Mouse (Mus musculus) limb, embryonic 14.5 days (tissue): ENCODE results near the gene Cbx7. TPM values are rescaled to one million over a fixed set of nuclear protein-coding genes. Genes with fewer than 3 reads are reported as not detected.
"Not testable (repeated sequence)": the region's sequence is repeated elsewhere in the genome, so short reads cannot be mapped to it uniquely, and the experiment has no call there.

Source experiments
- ATAC-seq: fragments of 200-750 bp; cut with Nextera tagmentation; 2 replicates; pipeline ENCODE4 v1.8.0; 2017; ENCODE audit warnings: low read depth, moderate number of reproducible peaks, moderate TSS enrichment; ENCODE audit not compliant: low FRiP score
- DNase-seq: peaks from one replicate; pipeline ENCODE4 v3.0.0-alpha.2; 2015; ENCODE audit warnings: low spot score
- H3K27ac ChIP-seq: fragments of 300-500 bp; sonication (generic); replicated peaks from 2 replicates; pipeline ENCODE4 v1.5.1; 2014; ENCODE audit warnings: low read depth, mild to moderate bottlenecking, low read length, moderate library complexity, mixed read lengths
- H3K27me3 ChIP-seq: fragments of 300-500 bp; sonication (generic); 2 replicates; pipeline ENCODE4 v1.6.1; 2014; ENCODE audit warnings: low read length, mixed read lengths; ENCODE audit not compliant: control insufficient read depth, insufficient read depth
- H3K36me3 ChIP-seq: fragments of 300-500 bp; sonication (generic); 2 replicates; pipeline ENCODE4 v1.6.1; 2014; ENCODE audit warnings: mild to moderate bottlenecking, low read length, moderate library complexity, mixed read lengths; ENCODE audit not compliant: control insufficient read depth, insufficient read depth
- H3K4me1 ChIP-seq: fragments of 300-500 bp; sonication (generic); 2 replicates; pipeline ENCODE4 v1.6.1; 2014; ENCODE audit warnings: antibody characterized with exemption, low read length, mixed read lengths; ENCODE audit not compliant: control insufficient read depth, insufficient read depth
- H3K4me2 ChIP-seq: fragments of 300-500 bp; sonication (generic); replicated peaks from 2 replicates; pipeline ENCODE4 v1.6.1; 2014; ENCODE audit warnings: low read depth, mild to moderate bottlenecking, low read length, moderate library complexity; ENCODE audit not compliant: severe bottlenecking
- H3K4me3 ChIP-seq: fragments of 300-500 bp; sonication (generic); replicated peaks from 2 replicates; pipeline ENCODE4 v1.5.1; 2014; ENCODE audit warnings: low read length
- H3K9ac ChIP-seq: fragments of 300-500 bp; sonication (generic); 2 replicates; pipeline ENCODE4 v1.6.1; 2014; ENCODE audit warnings: mild to moderate bottlenecking, low read depth, low read length, moderate library complexity; ENCODE audit not compliant: severe bottlenecking
- H3K9me3 ChIP-seq: fragments of 300-500 bp; sonication (generic); 2 replicates; pipeline ENCODE4 v1.6.1; 2016; ENCODE audit warnings: low read length; ENCODE audit not compliant: control insufficient read depth
- POLR2A ChIP-seq: fragments of 200-500 bp; IDR thresholded peaks from 2 replicates; pipeline ENCODE4 v1.8.0; 2012; ENCODE audit warnings: inconsistent platforms, mild to moderate bottlenecking, moderate library complexity, borderline replicate concordance; ENCODE audit not compliant: insufficient read depth, insufficient read length; ENCODE audit errors: extremely low read depth
- WGBS: fragments of 180-500 bp; shearing (Covaris S2); extraction: QIAGEN DNeasy Blood & Tissue Kit; methylation state at CpG from one replicate; pipeline ENCODE4 v1.1.7; 2014; 5-methylcytosine and 5-hydroxymethylcytosine counted together
- polyA plus RNA-seq, 2 experiments: library from polyadenylated mRNA; depleted of rRNA in 1 of 2; stranded (reverse) in 1 of 2; unstranded in 1 of 2; fragments of >200 nt; fragmentation: Nextera tagmentation in 1 of 2; extraction: Ambion mirVana in 1 of 2; gene quantifications; 2 replicates each; pipeline versions ENCODE4 v1.2.1 to v1.2.3; 2012 to 2014

Gene Cbx7
- polyA plus RNA-seq, 2 experiments = 2.1 to 8.5 TPM

DNA sequence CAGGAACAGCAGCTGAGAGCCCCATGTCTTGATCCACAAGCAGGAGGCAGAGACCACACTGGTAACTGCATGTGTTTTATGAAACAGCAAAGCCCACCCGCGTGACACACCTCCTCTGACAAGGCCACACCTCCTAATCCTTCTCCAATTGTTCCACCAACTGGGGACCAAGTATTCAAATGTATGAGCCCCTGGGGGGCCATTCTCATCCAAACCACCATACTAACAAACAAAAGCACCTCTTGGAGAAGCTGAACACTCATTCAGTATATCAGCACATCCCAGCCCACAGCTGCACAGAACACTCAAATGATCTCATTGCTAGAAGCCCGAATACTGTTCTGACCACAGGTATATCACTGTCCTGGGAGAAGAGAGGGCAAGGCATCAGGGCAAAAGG, 27.3 kb downstream of the Cbx7 start:
- WGBS = 86% methylated on average over 3 of the region's 3 CpGs
- no peak for TF ChIP-seq POLR2A
- Histone ChIP-seq H3K9ac (no peak overlapping the region), H3K4me3 (no peak overlapping the region), H3K4me1 (no peaks in the 10 kb centered on the region), H3K9me3 (no peaks in the 10 kb centered on the region), H3K36me3 (no peaks in the 10 kb centered on the region), H3K27ac (no peak overlapping the region), H3K4me2 (no peak overlapping the region), H3K27me3 (no peaks in the 10 kb centered on the region)
- ATAC-seq (no peak), DNase-seq (no peak)

DNA sequence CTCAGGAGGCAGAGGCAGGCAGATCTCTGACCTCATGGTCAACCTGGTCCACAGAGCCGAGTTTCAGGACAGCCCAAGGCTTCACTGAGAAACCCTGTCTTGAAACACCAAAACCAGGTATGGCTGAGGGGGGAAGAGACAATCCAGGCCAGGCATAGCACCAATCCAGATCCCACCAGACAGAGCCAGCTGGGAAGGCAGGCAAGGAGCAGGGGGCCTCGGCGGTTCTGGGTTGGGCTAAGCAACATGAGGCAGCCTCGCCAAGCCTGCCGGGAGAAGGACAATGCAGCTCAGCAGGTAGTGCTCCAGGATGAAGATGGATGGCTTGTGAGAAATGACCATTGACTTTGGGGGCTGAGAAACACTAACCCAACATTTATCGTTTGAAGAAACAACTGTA, 28.4 kb downstream of the Cbx7 start:
- Histone ChIP-seq H3K4me3 (no peak overlapping the region), H3K4me1 (no peaks in the 10 kb centered on the region), H3K27ac (no peak overlapping the region), H3K27me3 (no peaks in the 10 kb centered on the region), H3K4me2 (no peak overlapping the region), H3K9ac (no peak overlapping the region), H3K36me3 (no peaks in the 10 kb centered on the region), H3K9me3 (no peaks in the 10 kb centered on the region)
- ATAC-seq (no peak), DNase-seq (no peak)
- WGBS = 86% methylated on average over 6 of the region's 6 CpGs
- no peak for TF ChIP-seq POLR2A

DNA sequence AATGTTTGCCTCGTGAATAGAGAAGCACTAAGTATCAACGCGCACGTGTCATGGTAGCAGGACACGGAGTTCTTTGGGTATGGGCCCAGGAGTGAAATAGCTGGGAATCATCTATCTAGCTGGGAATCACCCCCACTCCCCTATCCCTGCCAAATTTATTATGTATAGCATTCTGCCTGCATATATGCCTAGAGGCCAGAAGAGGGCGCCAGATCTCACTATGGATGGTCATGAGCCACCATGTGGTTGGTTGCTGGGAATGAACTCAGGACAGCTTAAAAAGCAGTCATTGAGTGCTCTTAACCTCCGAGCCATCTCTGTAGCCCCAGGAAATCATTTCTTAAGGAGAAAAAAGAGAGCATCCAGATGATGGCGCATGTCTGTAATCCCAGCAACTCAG, 30.0 kb downstream of the Cbx7 start:
- TF ChIP-seq POLR2A = no peak
- Histone ChIP-seq H3K4me1 (no peaks in the 10 kb centered on the region), H3K9ac (no peak overlapping the region), H3K27ac (no peak overlapping the region), H3K4me2 (no peak overlapping the region), H3K4me3 (no peak overlapping the region), H3K27me3 (no peaks in the 10 kb centered on the region), H3K9me3 (no peaks in the 10 kb centered on the region), H3K36me3 (no peaks in the 10 kb centered on the region)
- WGBS = 22% methylated on average over 8 of the region's 8 CpGs
- DNase-seq (peak; percentile 38), ATAC-seq (no peak)

DNA sequence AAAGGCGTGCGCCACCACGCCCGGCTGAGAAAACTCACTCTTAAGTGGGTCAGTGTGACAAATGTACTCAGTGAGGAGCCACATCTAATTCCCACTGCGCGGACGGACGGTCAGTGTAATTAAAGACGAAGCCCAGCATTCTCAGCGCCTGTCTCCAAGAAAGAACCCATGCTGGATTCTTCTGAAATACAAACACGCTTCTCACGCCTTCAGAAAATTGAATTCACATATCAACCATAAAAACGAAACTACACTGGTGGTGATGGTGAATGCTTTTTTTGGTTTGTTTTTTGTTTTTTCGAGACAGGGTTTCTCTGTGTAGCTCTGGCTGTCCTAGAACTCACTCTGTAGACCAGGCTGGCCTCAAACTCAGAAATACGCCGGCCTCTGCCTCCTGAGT, 31.0 kb downstream of the Cbx7 start:
- H3K4me3 ChIP-seq = no peak overlapping the region
- H3K4me1 ChIP-seq = no peaks in the 10 kb centered on the region
- H3K9me3 ChIP-seq = no peaks in the 10 kb centered on the region
- no peak overlapping the region for H3K27ac ChIP-seq
- no peak for DNase-seq
- H3K4me2 ChIP-seq = no peak overlapping the region
- no peak overlapping the region for H3K9ac ChIP-seq
- peaks cover 5% of the 10 kb centered on the region; the same call in 1 of the 2 replicates for H3K27me3 ChIP-seq
- no peaks in the 10 kb centered on the region for H3K36me3 ChIP-seq
- WGBS = 90% methylated on average over 16 of the region's 16 CpGs
- TF ChIP-seq POLR2A = no peak
- no peak for ATAC-seq

GRCm38 (mm10) chr15:79939501-79939900, 31.4 kb downstream of the Cbx7 start:
- not testable (repeated sequence) for H3K9me3 ChIP-seq, ATAC-seq, H3K9ac ChIP-seq, H3K27me3 ChIP-seq, H3K4me3 ChIP-seq, H3K27ac ChIP-seq, H3K4me2 ChIP-seq, H3K36me3 ChIP-seq, DNase-seq, H3K4me1 ChIP-seq
- 92% methylated on average over 5 of the region's 7 CpGs for WGBS

GRCm38 (mm10) chr15:79939020-79939419, 31.9 kb downstream of the Cbx7 start:
- H3K4me3 ChIP-seq = no peak overlapping the region
- TF ChIP-seq POLR2A = no peak
- ATAC-seq = no peak
- H3K36me3 ChIP-seq = no peaks in the 10 kb centered on the region
- H3K27me3 ChIP-seq = peaks cover 14% of the 10 kb centered on the region; the same call in 1 of the 2 replicates
- no peak overlapping the region for H3K27ac ChIP-seq
- no peaks in the 10 kb centered on the region for H3K9me3 ChIP-seq
- DNase-seq = no peak
- H3K4me1 ChIP-seq = no peaks in the 10 kb centered on the region; the same call in 1 of the 2 replicates
- WGBS = 92% methylated on average over 12 of the region's 12 CpGs
- no peak overlapping the region for H3K9ac ChIP-seq
- H3K4me2 ChIP-seq = no peak overlapping the region
